Mouse (Mus musculus) testis, adult 2 months (tissue): Measurements from ENCODE around the gene Sec16a.

Source experiments
- CTCF ChIP-seq: fragments of 200-500 bp; IDR thresholded peaks from 2 replicates; pipeline ENCODE4 v1.5.1; 2012; ENCODE audit warnings: low read depth, mild to moderate bottlenecking, inconsistent platforms, low read length, moderate library complexity; ENCODE audit not compliant: control insufficient read depth, insufficient read depth, insufficient replicate concordance
- POLR2A ChIP-seq: fragments of 200-500 bp; IDR thresholded peaks from 2 replicates; pipeline ENCODE4 v1.6.1; 2012; ENCODE audit warnings: low read depth, mild to moderate bottlenecking, inconsistent platforms, low read length, moderate library complexity; ENCODE audit not compliant: control insufficient read depth

DNA sequence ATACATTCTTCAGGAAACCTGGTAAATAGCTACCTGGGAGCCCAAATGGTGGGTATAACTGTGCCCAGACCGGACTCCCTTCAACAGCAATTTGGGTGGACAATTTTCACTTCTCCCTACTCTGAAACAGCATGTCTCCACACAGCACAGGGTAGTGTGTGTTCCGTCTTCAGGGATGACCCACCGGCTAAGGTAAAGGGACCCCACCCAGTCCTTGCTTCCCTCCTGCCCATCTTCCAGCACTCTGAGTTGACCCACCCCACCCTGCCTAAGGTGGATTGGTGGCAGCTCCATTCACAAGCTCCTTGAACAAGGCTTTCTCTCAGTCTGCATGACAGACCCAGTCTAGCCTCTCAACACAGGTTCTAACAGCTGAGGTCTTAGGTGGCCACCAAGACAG, 37.8 kb upstream of the Sec16a start:
- TF ChIP-seq CTCF (no peak), POLR2A (no peak)
